Mouse (Mus musculus): ENCODE measurements at regions not wholly inside any gene's neighbourhood (a gene's known extent, or its start where the extent isn't known, plus 50 kb on each side); places are given as distances from the start of the nearest gene placed in this dataset.
A peak's percentile ranks its signal among the peaks of the same experiment; 100 is the strongest.
"Not testable (repeated sequence)": the region's sequence is repeated elsewhere in the genome, so short reads cannot be mapped to it uniquely, and the experiment has no call there.

GRCm38 (mm10) chrX:75734628-75735302, 140.2 kb downstream of the Pls3 start:
- 67% methylated on average over 11 of the region's 13 CpGs for WGBS
- not testable (repeated sequence) for DNase-seq (ENCODE audit: low read depth, low spot score)

- DNase-seq (ENCODE audit: low read depth, low spot score) = not testable (repeated sequence)
- 61% methylated on average over 11 of the region's 11 CpGs for WGBS
Measured at GRCm38 (mm10) chrX:75733651-75734050, 141.3 kb downstream of the Pls3 start.

- 82% methylated on average over 12 of the region's 12 CpGs for WGBS
- not testable (repeated sequence) for DNase-seq (ENCODE audit: low read depth, low spot score)
Measured at GRCm38 (mm10) chrX:75729791-75730190, 145.2 kb downstream of the Pls3 start.

- WGBS = 85% methylated on average over 4 of the region's 4 CpGs
- no peak for DNase-seq (ENCODE audit: low read depth, low spot score)
Measured at GRCm38 (mm10) chrX:75728507-75728906, 146.5 kb downstream of the Pls3 start.

GRCm38 (mm10) chrX:75723542-75723941, 145.5 kb upstream of the Rab39b start:
- not testable (repeated sequence) for DNase-seq (ENCODE audit: low read depth, low spot score)
- WGBS = 75% methylated on average over 39 of the region's 39 CpGs

GRCm38 (mm10) chrX:75699949-75700348, 121.9 kb upstream of the Rab39b start:
- DNase-seq (ENCODE audit: low read depth, low spot score) = no peak

GRCm38 (mm10) chrX:75675271-75675670, 97.2 kb upstream of the Rab39b start:
- not testable (repeated sequence) for DNase-seq (ENCODE audit: low read depth, low spot score)
- WGBS = 92% methylated on average over 8 of the region's 8 CpGs

More at GRCm38 (mm10) chrX:75699949-75700348, 121.9 kb upstream of the Rab39b start:
- 22% methylated on average over 1 of the region's 1 CpGs for WGBS

- WGBS = 16% methylated on average over 23 of the region's 23 CpGs
- peak; percentile 83 for DNase-seq (ENCODE audit: low read depth, low spot score)
Measured at GRCm38 (mm10) chrX:75673920-75674665, 96.1 kb upstream of the Rab39b start.

GRCm38 (mm10) chrX:75673586-75673919, 95.5 kb upstream of the Rab39b start:
- 37% methylated on average over 13 of the region's 13 CpGs for WGBS
- DNase-seq (ENCODE audit: low read depth, low spot score) = no peak

GRCm38 (mm10) chrX:75672976-75673375, 94.9 kb upstream of the Rab39b start:
- WGBS = 86% methylated on average over 13 of the region's 13 CpGs
- DNase-seq (ENCODE audit: low read depth, low spot score) = no peak

- WGBS = 93% methylated on average over 4 of the region's 4 CpGs
- no peak for DNase-seq (ENCODE audit: low read depth, low spot score)
Measured at GRCm38 (mm10) chrX:75667636-75668035, 89.6 kb upstream of the Rab39b start.

GRCm38 (mm10) chrX:75643402-75643801, 65.4 kb upstream of the Rab39b start:
- DNase-seq (ENCODE audit: low read depth, low spot score) = no peak
- WGBS = 86% methylated on average over 7 of the region's 7 CpGs
